Mouse (Mus musculus) cerebellum, adult 11-12 months (tissue): ENCODE results near the gene Mtmr6.

Experiments
- DNase-seq: peaks from one replicate; pipeline ENCODE4 v3.0.0; 2022

Gene Mtmr6

DNA sequence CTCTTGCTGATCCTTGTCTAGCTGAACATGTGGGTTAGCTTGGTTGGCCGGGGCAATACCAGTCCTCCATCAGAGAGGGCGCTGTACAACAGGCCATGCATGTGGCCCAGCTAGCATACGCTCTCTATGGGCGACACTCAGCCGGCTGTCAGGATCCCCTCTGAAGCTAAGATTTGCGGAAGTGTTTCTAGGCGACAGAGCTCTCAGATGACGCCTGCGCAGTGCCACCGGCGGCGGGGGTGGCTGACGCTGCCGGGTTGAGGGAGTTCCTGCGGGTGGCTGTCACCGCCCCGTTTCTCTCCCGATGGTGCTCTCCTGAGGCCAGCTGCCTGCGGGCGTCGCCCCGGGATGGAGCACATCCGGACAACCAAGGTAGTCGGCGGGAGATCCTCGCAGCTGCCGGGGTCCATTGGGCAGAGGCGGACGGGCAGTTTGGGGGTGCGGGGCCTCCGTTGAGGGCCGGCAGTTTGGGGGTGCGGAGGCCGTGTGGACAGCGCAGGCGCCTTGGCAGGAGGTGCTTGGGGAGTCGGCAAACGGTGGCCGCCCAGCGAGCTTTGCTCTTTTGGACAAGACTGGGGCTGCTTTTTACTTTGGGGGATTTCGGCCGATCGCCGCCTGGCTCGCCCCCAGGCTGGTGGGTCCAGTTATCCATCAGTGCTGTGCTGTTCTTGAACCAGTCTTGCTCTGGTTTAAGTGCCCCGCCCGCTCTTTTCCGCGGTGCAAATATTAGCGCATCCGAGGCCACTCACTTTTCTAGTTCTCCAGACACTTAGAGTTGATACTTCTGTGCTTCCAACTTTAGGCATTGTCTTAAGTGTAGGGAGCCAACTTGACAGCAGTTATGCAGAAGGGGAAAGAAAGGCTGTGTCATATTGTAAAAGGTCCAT, at the start of gene Mtmr6:
Mtmr6 (plus strand) TSS at position 239 of the 887 bp plus-strand sequence.
- peak; percentile 95 for DNase-seq

DNA sequence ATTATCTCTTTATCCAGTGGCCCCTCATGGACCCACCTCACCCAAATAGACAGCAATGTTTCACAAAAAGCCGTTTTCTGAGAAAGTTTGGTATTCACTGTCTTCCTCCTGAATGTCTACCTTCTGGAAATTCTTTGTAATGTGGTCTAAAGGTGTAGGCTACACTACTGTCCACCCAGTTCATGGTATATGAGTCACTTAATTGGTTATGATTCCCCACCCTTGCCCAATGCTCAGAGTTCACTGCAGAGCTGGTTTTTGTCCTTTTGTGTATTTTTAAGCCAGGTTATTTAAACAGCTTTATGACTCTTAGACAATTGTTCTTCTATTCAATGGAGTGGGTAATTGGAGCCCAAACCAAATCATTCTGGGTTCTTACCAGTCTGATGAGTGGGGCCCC, 48.9 kb upstream of the Mtmr6 start:
- no peak for DNase-seq

DNA sequence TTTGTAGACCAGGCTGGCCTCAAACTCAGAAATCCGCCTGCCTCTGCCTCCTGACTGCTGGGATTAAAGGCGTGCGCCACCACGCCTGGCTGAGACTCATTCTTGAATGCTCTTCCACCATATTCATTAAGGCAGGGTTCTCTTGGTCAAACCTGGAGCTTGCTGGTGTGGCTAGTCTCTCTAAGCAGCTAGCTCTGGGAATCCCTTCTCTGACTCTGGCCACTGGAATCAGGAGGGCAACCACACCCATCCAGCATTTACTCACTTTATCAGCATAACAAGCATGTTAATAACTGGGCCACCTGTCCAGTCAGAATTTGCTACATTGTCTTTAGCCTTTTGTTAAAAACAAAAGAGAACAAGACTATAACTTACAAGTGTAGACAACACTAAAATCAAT, 47.4 kb upstream of the Mtmr6 start:
- DNase-seq, result no peak

DNA sequence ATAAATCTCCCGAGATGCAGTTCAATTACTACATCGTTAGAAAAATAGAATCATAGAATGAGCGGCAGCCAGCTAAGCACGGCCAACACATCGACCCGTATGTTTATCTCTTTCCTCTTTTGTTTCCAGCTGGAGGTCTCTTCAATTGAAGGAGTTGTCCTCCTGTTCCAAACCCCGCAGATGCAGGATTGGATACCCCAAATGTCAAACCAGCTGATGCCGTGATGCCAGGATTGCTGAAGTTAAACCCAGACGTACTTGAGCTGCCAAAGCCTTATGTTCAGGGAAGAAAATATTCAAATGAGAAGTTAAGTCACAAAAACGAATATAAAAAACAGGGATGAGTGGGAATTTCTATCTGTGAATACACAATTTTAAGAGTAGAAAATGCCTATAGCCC, 45.1 kb upstream of the Mtmr6 start:
- DNase-seq, result no peak

DNA sequence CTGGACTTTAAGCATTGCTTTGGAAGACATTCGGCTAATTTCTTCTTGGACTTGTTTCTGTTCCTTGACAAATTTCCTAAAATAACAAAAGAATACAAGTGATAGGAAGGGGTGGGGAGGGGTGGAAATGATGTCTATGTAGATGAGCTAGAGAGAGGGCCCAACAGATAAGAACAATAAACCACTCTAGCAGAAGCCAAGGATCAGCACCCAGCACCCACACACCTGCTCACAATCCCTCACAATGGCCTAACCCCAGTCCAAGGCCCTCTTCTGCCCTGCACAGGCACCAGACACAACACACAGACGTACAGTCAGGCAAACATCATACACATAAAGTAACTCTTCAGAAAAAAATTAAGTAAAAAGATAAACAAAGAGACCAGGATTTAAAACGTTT, 26.5 kb upstream of the Mtmr6 start:
- no peak for DNase-seq

DNA sequence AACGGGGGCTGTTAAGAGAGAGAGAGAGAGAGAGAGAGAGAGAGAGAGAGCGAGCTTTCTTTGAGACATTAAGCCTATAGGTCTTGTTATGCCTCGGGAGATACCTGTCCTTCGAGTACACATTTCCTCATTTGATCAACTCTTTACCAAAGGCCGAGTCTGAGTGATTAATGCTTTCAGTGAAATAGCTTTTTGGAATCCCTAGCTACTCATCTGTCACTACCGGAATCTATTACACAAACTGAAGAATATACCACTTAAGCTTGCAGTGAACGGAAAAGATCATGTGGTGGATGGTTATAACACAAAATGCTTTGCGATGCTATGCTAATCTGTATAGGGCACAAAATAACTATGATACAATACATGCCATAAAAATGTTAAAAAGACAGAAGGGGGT, 14.7 kb upstream of the Mtmr6 start:
- DNase-seq, result no peak

DNA sequence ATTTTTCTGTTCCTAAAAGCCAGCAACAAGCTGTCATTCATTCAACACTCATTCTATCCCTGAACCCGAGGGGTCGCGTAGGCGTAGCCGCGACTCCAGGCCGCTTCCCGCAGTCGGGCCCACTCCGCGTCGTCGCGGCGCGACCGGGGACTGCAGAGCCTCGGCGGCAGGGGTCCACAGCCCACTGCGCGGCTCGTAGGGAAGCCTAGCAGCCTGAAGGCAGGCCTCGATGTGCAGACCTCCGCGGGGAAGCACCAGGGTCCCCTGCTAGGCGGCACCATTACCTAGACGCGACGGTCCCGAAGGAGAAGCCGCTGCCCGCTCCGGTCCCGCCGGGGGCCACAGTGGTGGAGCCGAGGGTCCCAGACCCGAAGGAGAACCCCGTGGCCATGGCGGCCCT, 14.1 kb upstream of the Mtmr6 start:
- DNase-seq, result no peak

DNA sequence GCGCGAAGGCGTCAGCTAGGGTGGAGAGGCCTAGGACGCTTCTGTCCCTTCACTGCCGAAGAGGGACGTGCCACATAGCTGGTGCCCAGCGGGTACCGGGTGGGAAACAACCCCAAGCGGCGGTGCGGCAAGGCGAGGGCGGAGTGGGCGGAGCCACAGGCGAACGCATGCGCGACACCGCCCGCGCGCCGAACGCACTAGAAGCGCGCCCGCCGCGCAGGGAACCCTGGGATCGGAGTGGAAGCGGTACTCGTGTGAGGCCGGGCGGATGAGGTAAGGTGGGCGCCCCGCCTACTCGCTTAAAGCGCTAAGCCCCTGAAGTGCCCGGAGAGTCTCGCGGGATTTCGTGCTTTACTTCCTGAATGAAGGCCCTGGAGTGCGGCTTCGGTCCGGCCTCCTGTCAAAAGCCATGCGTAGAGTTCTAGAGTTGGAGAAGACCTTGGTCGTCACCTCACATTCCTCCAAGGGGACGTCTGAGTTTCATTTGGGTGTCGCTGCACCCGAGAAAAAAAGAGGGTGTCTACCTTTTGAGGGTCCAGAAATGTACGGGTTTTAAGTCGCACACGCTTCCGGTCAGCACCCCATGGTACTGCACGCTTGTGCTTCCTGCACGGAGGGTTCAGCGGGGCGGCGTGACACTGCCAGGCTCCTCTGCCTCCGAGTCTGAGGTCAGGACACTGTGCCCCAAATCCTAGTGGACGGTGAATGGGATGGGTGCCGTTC, 13.6 kb upstream of the Mtmr6 start, which contains the start of the genes Nupl1 and Gm49336:
Nupl1 (minus strand) TSS at position 151 of the 723 bp plus-strand sequence.
Gm49336 (minus strand) TSS at position 227 of the 723 bp plus-strand sequence.
- peak; percentile 99 for DNase-seq

DNA sequence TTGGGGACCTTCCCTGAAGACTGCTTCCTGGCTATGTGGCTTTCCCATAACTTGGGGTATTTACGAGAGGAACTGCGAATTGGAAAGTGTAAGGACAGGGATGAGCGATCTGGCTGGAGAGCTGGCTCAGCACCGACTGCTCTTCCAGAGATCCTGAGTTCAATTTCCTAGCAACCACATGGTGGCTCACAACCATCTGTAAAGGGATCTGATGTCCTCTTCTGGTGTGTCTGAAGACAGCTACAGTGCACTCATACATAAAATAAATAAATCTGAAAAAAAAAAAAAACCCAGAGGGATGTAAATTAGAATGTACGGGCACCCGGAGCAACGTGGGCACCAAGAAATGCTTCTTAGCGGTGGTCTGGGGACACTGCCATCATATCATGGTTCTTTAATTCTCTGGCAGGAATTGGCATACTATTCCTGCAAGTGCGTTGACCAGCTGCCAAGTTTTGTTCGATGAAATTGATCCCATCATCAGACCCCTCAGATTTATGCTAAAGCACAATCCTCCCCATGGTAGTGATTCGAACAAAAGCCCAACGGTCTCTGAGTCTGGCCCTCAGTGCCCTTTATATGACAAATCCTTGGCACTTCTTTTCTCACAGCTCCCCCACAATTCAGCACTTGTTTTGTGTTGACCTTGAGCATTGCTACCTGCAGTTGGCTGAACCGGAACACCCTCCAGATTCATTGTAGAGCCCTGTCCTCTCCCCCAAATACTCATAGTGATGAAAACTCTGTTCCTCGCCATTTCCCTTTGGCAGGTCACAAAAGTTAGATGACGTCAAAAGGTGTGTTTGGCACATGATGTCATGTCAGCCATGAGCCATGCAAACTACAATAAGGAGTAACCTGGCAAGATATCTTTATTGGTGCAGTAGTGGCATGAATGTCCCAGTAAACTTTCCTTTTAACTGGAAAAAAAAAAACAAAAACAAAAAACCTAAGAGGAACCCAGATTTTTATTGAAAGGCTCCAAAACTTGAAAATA, 12.7 kb upstream of the Mtmr6 start:
- peak; percentile 58 for DNase-seq

DNA sequence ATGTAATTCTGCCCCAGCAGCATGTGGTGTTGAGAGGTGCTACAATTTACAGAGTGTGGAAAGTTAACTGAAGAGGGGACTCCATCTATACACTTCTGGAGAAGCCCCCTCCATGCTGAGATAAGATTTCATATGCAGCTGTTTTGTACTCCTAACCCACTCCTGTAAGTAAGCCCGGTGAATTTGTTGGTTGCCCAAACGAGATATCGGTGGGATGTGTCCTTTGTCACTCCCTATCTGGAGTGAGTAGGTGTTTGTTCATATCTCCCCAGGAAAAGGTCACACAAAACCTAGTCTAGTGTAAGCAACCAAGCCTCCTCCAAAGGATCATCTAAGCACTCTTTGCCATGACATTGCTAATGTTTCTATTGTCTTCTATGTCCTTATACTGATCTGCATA, 11.6 kb upstream of the Mtmr6 start:
- DNase-seq, result no peak

DNA sequence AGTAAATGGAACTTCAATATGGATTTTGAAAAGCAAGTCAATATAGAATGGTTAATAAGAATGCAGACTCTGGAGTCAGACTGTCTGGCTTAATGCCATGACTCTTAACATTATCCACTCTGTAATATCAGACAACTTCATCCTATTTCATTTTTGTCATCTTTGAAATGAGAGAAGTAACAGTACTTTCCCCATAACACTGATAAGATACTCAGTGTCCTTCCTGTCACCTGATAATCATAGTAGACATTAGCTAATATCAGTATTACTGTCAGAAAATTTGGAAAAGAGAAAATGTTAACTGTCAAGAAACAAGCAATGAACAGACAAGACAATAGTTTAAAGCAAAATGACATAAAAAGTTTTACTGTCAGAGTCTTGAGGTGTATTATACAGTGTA, 10.3 kb upstream of the Mtmr6 start:
- no peak for DNase-seq

DNA sequence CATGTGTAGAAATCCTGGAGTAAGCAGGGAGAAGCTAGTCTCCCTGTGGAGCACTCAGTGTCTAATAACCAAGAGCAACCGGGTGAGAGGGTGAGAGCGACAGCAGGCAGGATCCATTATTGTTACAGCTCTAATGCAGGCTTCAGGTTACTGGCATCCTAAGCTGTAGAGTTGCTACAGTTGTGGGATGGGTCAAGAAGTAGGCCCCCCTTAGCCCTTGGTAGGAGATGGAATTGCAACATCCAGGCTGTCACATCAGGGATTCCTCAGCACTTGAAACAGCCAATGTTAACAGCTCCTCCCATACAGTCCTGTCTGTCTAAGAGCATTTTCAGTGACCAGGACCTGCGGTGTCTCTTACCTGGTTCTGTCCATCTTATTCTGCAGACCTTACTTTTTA, 8.7 kb upstream of the Mtmr6 start:
- no peak for DNase-seq

DNA sequence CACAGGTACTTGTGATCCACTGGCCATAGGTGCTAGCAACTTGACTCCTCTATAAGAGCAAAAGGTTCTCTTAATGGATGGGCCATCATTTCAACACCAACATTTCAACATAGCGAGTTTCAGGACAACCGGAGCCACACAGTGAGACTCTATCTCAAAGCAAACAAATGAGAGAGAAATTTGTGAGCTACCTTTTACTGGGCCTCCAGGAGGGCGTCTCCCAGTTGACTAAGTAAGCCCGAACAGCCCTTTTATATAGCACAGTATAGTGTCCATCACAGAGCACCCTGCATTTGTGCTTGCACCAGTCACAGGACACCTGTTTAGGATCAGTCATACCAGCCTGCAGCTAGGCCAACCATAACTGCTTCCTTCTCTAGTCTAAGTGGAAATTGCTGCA, 7.9 kb upstream of the Mtmr6 start:
- DNase-seq, result no peak

DNA sequence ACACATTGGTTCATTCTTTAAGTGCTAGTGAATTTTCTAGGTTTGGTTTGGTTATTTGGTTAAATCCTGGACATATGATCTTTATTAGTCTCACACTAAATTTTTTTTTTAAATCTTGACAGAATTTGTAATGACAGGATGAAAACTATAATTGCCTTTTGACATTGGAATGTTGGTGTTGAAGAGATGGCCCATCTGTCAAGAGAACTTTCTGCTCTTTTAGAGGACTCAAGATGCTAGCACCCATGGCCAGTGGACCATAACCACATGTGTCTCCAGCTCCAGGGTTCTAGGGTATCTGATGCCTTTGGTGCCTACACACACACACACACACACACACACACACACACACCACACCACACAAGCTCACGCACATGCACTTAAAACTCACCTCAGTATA, 7.2 kb upstream of the Mtmr6 start:
- no peak for DNase-seq

DNA sequence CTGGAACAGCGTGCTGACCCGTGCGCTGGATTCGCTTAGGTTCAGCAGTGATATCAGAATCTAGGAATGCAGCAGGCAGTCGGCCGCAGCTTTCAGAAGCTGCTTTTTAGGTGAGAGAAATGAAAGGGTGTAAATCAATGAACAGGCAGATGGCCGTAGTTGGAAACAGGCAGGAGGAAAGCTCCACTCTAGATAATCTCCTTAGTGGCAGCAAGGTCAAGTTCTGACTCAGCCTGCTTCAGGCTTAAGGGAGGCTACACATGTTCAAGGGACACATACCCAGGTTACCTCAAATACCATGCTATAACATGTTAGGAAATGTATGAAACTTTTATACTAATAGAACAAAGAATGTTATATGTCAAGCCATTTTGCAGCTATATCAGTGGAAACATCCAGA, 2.7 kb upstream of the Mtmr6 start:
- no peak for DNase-seq

DNA sequence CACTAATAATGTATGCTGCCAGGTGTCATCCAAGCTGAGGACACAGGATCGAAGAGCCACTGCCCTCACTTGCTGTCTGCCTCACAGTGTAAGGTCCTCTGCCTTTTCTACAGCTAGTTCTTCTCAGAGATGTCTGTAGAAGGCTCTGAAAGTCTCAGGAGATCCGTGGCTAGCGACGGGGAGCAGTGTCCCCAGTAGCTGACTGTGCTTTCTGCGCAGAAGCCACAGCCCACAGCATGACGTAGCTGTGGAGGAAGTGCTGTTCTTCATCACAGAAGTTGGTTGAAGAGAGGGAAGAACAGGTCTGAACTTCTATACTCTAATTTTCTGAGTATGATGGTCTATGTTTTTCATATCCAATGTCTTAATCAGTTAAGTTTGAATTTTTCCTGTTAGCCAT, 4.3 kb downstream of the Mtmr6 start:
- no peak for DNase-seq

DNA sequence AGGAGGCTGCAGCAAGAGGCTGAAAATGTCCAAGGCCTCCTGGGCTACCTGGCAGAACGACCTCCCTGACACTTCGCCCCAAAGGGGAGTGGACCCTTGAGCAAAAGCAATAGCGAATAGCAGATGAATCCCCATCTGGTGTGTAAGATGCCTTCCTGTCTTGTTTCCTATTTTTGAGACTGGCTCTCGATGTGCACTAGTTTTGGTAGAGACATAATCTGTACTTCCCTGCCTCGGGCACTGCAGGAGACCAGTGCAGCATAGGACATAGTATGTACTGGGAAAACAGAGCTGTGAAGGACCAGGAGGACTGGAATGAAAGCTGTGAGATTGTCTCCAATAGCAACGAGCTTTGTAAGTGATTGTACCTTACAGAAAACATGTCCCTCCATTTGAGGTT, 8.3 kb downstream of the Mtmr6 start:
- no peak for DNase-seq

DNA sequence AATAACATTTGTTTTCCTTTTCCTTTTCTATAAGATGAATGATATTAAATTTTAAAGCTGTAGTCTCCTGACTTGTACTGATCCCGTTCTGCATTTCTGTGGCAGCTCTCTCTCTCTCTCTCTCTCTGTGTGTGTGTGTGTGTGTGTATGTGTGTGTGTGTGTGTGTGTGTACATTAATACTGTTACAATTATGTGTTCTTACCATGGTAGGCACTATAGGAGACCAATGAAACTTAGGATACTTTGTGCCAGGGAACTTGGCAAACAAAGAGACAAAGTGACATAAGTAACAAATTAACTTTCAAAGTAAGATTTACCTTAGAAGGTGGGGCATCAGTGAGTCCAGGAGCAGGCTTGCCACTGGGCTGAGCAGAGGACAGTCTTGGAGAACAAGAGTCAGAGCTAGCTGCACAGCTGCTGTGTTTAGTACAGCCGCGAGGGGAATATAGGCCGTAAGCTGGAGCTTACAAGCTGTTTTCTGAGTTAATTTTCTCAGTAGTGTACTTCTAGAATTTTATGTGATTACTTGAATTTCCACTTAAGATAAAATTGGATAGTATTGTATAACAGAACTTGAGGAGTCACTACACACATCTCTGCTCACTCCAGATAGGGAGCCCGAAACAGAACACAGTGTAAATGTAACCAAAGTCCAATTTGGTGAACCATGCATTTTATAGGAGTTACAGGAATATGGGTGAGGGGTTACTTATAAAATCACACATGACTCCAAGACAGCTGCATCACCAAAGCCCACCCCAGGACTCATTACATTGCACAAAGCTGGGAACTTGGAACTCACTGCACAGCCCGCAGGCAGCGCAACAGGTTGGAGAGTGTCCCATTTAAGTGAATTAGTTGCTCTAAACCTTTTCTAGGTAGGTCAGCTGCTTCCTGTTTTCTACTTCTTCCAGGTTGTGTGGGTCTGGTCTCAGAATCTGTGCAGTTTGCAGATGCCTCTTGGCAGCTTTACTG, 10.6 kb downstream of the Mtmr6 start:
- DNase-seq, result no peak

DNA sequence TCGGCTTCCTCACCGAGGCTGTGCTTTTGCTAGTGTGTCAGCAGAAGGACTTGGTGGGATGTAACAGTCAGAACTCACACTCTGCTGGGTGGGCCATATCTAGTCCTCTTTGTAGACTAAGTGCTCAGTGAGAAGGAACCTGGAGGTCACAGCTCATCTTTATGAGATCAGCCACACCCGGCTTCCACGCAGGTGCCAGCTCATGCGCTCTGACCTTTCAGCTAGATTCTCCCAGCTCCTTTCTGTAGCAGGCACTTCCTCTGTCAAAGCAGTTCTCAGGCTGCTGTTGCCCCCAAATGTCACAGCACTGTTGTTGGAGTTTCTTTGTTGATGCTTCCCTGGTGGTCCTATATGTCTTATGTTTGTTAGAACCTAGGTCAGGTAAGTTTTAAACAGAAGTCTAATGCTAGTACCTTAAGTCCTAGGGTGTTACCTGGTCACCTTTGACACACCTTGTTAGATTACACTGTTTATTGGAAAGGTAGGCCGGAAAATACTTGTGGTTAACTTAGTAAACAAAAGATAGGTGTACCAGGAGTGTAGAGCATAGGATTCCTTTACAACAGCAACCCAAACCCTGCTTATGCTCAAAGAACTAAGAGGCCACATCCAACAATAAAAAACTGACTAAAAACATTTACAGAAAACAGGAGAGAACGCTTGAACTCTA, 21.3 kb downstream of the Mtmr6 start:
- DNase-seq, result no peak

DNA sequence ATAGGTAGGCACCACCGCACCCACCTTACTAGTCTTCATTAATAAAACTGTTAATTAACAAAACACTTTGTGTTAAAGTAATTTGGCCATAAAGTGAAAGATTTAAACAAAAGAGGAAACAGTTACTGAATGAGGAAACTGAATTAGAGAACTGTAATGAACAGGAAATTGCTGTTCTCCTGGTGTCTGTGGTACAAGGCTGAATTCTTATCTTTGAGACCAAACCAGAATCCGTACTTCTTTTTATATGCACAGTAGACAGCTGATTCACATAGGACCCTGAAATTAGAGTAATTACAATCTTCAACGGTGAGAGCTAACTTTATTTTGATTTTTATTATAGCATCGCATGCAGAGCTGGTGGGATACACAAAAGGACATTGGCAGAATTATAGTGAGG, 25.3 kb downstream of the Mtmr6 start:
- no peak for DNase-seq

DNA sequence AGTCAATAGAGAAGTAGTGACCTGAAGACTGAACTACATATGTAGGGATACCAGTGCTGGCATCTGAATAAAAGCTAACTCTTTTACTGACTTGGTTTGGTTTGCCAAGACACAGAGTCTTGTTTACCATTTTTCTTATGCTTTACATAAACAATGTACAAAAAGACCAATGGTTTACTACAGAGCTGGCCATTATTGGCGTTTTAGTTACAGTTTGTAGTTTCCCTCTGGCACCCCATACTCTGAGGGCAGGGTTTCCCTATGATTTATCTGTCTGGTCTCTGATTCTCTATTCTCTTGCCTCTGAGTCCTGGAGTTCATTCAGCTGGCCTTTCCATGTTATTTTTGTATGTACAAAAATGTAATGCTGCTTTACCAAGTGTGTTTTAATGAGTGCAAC, 30.5 kb downstream of the Mtmr6 start:
- DNase-seq, result no peak
